Mouse (Mus musculus) heart, postnatal 0 days (tissue): ENCODE data around the gene Col6a3. TPM values are rescaled to one million over a fixed set of nuclear protein-coding genes. Genes with fewer than 3 reads are reported as not detected.

ENCODE experiments used
- ATAC-seq: fragments of 200-750 bp; cut with Nextera tagmentation; 2 replicates; pipeline ENCODE4 v1.8.0; 2017; ENCODE audit warnings: low read depth, moderate number of reproducible peaks, moderate library complexity; ENCODE audit not compliant: insufficient read depth
- DNase-seq: peaks from one replicate; pipeline ENCODE4 v3.0.0-alpha.2; 2016; ENCODE audit warnings: low spot score
- H3K27ac ChIP-seq: fragments of 300-500 bp; sonication (generic); 2 replicates; pipeline ENCODE4 v1.5.1; 2014; ENCODE audit warnings: low read depth, mild to moderate bottlenecking
- H3K27me3 ChIP-seq: fragments of 300-500 bp; sonication (generic); 2 replicates; pipeline ENCODE4 v1.6.1; 2014; ENCODE audit warnings: low read length, mixed read lengths; ENCODE audit not compliant: control insufficient read depth, insufficient read depth
- H3K36me3 ChIP-seq: fragments of 300-500 bp; sonication (generic); replicated peaks from 2 replicates; pipeline ENCODE4 v1.6.1; 2014; ENCODE audit warnings: low read length, mixed read lengths; ENCODE audit not compliant: control insufficient read depth, insufficient read depth
- H3K4me1 ChIP-seq: fragments of 300-500 bp; sonication (generic); 2 replicates; pipeline ENCODE4 v1.6.1; 2014; ENCODE audit warnings: antibody characterized with exemption; ENCODE audit not compliant: control insufficient read depth, insufficient read depth
- H3K4me2 ChIP-seq: fragments of 300-500 bp; sonication (generic); 2 replicates; pipeline ENCODE4 v1.6.1; 2014; ENCODE audit warnings: low read depth, mild to moderate bottlenecking, low read length, moderate library complexity
- H3K4me3 ChIP-seq: fragments of 300-500 bp; sonication (generic); 2 replicates; pipeline ENCODE4 v1.5.1; 2014; ENCODE audit warnings: low read depth, low read length
- H3K9ac ChIP-seq: fragments of 300-500 bp; sonication (generic); replicated peaks from 2 replicates; pipeline ENCODE4 v1.6.1; 2014; ENCODE audit warnings: low read depth, low read length, mixed read lengths
- H3K9me3 ChIP-seq: fragments of 300-500 bp; sonication (generic); replicated peaks from 2 replicates; pipeline ENCODE4 v1.6.1; 2016; ENCODE audit warnings: low read length; ENCODE audit not compliant: control insufficient read depth
- CTCF ChIP-seq: IDR thresholded peaks from 2 replicates; pipeline ENCODE4 v1.5.1; 2016; ENCODE audit warnings: antibody characterized with exemption, control low read depth, low read depth
- EP300 ChIP-seq: IDR thresholded peaks from 2 replicates; pipeline ENCODE4 v1.6.1; 2016; ENCODE audit warnings: antibody characterized with exemption, low read depth
- WGBS: fragments of 180-500 bp; shearing (Covaris S2); extraction: QIAGEN DNeasy Blood & Tissue Kit; methylation state at CpG from one replicate; pipeline ENCODE4 v1.1.7; 2014; 5-methylcytosine and 5-hydroxymethylcytosine counted together
- polyA plus RNA-seq: library from polyadenylated mRNA; unstranded; fragments of >200 nt; fragmentation: Nextera tagmentation; extraction: Ambion mirVana; gene quantifications from 2 replicates; pipeline ENCODE4 v1.2.1, GENCODE M21; 2015
- total RNA-seq: library from RNA; depleted of rRNA; stranded (reverse); fragments of >200 nt; gene quantifications from 2 replicates; pipeline ENCODE4 v1.2.3, GENCODE M21; 2014; ENCODE audit warnings: low replicate concordance

Col6a3 gene
- total and polyA plus RNA-seq, 2 experiments from 2014 or later: 14.2 to 110 TPM

DNA sequence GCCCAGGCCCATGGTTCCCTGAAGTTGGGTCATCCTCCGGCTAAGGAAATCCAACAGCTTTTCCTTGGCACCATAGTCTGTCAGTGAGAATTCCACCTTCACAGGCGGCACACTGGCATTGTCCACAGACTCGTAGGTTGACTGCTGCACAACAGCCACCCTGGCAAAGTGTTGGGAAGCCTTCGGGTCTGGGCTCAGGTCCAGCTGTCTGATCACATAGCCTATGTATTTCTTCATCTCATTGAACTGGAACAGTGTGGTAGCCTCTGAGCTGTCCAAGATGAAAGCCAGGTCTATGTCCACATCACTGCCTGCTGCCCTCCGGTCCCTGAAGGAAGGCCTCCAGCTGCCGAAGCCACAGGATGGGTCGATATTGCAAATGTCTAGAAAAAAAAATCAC, 64.7 kb downstream of the Col6a3 start:
- WGBS: 64% methylated on average over 7 of the region's 7 CpGs
- no peak for TF ChIP-seq CTCF
- no peak for TF ChIP-seq EP300
- Histone ChIP-seq H3K4me3 (no peak overlapping the region), H3K27ac (no peak overlapping the region), H3K4me1 (no peaks in the 10 kb centered on the region), H3K9me3 (no peaks in the 10 kb centered on the region), H3K36me3 (no peaks in the 10 kb centered on the region), H3K27me3 (no peaks in the 10 kb centered on the region), H3K4me2 (no peak overlapping the region), H3K9ac (no peak overlapping the region)
- DNase-seq (no peak), ATAC-seq (no peak)

DNA sequence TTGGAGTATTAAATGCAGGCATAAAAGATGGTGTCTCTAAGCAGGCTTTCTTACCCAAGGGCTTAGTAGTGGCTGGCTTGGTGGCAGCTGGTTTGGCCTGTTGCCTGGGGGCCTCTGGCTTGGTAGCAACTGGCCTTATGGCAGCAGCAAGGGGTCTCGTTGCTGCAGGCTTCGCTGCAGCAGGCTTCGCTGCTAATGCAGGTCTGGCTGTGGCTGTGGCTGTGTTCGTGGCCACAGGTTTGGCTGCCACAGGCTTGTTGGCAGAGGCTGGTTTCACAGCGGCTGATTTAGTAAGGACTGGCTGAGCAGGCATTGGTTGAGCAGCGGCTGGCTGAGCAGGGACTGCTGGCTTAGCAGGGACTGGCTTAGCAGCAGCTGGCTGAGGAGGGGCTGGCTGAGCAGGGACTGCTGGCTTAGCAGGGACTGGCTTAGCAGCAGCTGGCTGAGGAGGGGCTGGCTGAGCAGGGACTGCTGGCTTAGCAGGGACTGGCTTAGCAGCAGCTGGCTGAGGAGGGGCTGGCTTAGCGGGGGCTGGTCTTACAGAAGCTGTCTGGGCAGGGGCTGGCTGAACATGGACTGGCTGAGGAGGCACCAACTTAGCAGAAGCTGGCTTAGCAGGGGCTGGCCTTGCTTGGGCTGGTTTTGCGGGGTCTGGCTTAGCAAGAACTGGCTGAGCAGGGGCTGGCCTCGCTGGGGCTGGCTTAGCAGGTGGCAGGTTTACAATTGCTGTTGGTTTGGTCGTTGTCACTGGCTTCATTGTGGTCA, 68.1 kb downstream of the Col6a3 start:
- 27% methylated on average over 10 of the region's 10 CpGs for WGBS

GRCm38 (mm10) chr1:90771172-90771571, 72.6 kb downstream of the Col6a3 start:
- Histone ChIP-seq H3K4me2 (no peak overlapping the region), H3K36me3 (no peaks in the 10 kb centered on the region), H3K4me1 (no peaks in the 10 kb centered on the region), H3K9ac (no peak overlapping the region), H3K27ac (no peak overlapping the region), H3K4me3 (no peak overlapping the region), H3K9me3 (no peaks in the 10 kb centered on the region), H3K27me3 (no peaks in the 10 kb centered on the region)
- ATAC-seq: no peak
- TF ChIP-seq EP300 (no peak), CTCF (no peak)
- no peak for DNase-seq
- WGBS: 58% methylated on average over 4 of the region's 4 CpGs

More for the DNA sequence above, 68.1 kb downstream of the Col6a3 start:
- no peak for TF ChIP-seq CTCF
- no peak for TF ChIP-seq EP300
- H3K27ac ChIP-seq: no peak overlapping the region
- no peak for DNase-seq
- ATAC-seq: peak; percentile 80
- no peak overlapping the region for H3K9ac ChIP-seq
- no peak overlapping the region for H3K4me2 ChIP-seq
- no peaks in the 10 kb centered on the region for H3K36me3 ChIP-seq
- no peaks in the 10 kb centered on the region for H3K4me1 ChIP-seq
- no peaks in the 10 kb centered on the region for H3K9me3 ChIP-seq
- H3K4me3 ChIP-seq: no peak overlapping the region
- H3K27me3 ChIP-seq: no peaks in the 10 kb centered on the region

- ATAC-seq (no peak), DNase-seq (no peak)
- Histone ChIP-seq H3K9ac (no peak overlapping the region), H3K4me2 (no peak overlapping the region), H3K36me3 (no peaks in the 10 kb centered on the region), H3K9me3 (no peaks in the 10 kb centered on the region), H3K4me1 (no peaks in the 10 kb centered on the region), H3K4me3 (no peak overlapping the region), H3K27ac (no peak overlapping the region), H3K27me3 (no peaks in the 10 kb centered on the region)
- 74% methylated on average over 7 of the region's 7 CpGs for WGBS
- TF ChIP-seq EP300: no peak
- TF ChIP-seq CTCF: no peak
Measured at GRCm38 (mm10) chr1:90770027-90770426, 73.7 kb downstream of the Col6a3 start.

GRCm38 (mm10) chr1:90769301-90769700, 74.5 kb downstream of the Col6a3 start:
- Histone ChIP-seq H3K4me2 (no peak overlapping the region), H3K4me3 (no peak overlapping the region), H3K9ac (no peak overlapping the region), H3K27ac (no peak overlapping the region), H3K4me1 (no peaks in the 10 kb centered on the region), H3K27me3 (no peaks in the 10 kb centered on the region), H3K36me3 (no peaks in the 10 kb centered on the region), H3K9me3 (no peaks in the 10 kb centered on the region)
- TF ChIP-seq EP300 (no peak), CTCF (no peak)
- WGBS: 62% methylated on average over 7 of the region's 7 CpGs
- no peak for ATAC-seq
- DNase-seq: no peak
